Mouse (Mus musculus): ENCODE data around the gene Zfp462.
"Not testable (repeated sequence)": the region's sequence is repeated elsewhere in the genome, so short reads cannot be mapped to it uniquely, and the experiment has no call there.

The Zfp462 gene

DNA sequence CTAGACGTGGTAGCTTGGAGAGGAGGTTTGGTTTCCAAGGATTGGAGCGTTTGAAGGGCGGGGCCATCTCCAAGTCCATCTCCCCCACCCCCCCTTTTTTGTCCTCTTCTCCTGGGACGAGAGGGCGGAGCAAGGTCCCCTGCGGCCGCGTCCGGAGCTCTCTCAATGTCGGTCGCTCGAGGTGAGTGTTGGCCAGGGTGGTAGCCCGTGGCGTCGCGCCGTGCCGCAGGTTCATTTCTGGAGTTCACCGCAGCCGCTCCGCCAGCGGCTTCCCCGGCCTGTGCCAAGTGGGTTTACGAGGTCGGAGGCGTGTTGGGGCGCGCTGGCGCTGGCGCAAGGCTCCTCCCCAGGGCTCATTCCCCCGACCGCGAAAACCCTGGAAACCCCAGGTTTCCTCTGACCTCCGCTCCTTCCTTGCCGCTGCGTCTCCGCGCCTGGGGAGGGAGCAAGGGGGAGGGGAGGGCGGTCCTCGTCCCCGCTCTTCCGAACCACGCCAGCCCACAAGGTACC lies at the start of gene Zfp462:
Gene Zfp462 (plus strand): TSS at position 128 of the 510 bp plus-strand sequence.
- no peak for DNase-seq (ENCODE audit: low spot score)

DNA sequence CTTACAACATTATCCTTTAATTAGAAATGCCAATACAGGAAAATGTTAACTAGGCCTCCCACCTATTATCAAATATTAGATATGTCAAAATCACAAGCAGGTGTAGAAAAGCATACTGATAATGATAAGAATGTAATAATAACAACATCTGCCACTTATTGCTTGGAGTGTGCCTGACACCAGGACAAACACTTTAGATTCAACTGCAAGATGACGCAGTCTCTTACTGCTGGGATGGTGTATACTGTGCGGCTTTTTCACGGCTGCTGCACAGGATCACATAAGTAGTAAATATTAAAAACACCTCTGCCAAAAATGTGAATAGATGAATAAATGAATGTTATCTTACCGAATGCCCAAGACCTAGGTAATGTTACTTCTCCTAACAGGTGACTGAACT lies 48.8 kb upstream of the Zfp462 start:
- DNase-seq (ENCODE audit: low spot score), result no peak

DNA sequence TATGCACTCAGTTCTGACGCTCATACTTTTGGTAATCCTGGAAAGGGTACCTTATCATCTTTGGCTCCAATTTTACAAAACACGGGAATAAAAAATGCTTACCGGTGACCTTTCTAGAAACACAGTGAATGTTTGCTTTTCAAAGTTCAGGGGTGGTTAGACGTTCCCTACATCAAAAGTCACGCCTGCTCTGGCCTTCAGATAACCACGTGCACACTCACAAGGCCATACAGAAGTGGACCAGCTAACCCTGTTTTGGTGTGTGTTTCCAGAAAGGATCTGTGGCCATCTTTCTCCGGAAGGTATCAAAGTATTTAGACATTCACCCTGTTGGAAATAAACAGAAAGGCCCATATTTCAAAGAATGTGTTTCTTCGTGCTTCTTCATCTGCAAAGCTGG lies 40.2 kb upstream of the Zfp462 start:
- no peak for DNase-seq (ENCODE audit: low spot score)

DNA sequence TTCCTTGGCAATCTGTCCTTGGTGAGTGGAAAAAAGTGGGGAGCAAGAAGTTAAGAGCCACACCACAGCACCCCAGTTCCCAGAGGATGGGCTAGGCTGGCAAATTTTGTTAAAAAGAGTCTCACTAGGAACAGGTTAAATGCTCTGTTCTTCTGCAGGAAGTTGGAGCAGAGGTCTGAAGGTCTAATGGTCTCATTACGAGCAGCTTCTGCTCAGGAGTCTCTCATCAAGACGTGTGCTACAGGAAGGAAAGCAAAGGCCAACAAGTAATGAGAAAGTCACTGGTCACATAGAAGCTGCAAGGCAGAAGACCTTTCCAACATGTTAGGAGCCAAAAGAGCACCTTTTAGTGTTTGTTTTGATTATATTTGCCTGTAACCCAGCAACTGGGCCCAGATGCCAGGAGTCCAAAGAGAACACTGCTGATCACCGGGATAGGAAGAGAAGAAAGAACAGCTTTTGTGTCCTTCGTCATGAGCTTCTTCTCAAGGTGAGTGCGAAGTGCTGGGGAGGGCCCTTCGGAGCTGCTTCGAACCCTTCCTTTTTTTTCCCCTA lies 39.4 kb upstream of the Zfp462 start:
- no peak for DNase-seq (ENCODE audit: low spot score)

DNA sequence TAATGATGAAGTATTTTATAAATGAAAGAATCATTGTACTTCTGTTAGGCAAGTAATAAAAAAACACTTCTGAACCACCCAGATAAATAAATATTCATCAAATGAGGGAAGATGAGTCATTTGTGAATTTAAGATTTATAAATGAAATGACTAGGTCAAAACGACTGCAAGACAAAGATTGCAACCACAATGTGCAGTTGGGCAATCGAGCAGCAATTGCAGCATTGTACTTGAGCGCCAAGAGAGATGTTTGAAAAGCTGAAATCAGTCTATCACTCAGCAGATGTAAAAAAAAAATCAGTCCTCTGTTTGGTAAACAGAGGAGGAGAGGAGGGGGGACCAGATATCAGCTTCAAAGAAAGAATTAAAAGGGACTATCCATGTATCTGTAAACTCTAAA lies 34.5 kb upstream of the Zfp462 start:
- no peak for DNase-seq (ENCODE audit: low spot score)

DNA sequence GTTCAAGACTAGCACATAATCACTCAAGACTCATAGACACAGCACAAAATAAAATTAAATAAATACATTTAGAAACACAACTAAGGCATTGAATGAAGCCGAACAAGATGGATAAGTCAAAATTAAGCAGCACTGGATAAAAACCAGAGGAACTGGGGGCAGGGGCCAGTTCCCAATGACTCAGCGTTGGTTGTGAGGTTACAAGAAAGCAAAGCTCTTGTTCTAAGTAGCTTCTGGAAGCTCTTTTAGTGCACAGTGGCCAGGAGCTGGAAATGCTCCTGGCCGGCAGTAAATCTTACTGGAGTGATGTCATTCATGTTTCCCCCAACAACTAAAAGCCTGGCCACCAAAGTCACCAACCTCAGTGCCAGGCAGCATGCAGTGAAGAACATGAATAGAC lies 26.6 kb upstream of the Zfp462 start:
- DNase-seq (ENCODE audit: low spot score), result no peak

DNA sequence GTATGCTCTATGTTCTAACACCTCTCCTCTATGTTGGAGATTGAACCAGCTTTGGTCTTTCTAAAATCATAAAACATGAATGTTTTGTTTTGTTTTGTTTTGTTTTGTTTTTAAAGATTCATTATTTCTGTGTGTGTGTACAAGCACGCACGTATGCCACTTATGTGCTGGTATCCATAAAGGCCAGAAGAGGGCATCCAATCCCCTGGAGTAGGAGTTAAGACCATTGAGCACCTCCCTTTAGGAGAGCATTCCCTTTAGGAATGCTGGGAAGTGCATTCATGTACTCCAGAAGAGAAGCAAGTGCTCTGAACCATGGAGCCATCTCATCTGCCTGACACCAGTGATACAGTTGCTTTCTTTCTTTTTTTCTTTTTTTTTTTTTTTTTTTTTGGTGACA lies 21.5 kb upstream of the Zfp462 start:
- DNase-seq (ENCODE audit: low spot score), result no peak

DNA sequence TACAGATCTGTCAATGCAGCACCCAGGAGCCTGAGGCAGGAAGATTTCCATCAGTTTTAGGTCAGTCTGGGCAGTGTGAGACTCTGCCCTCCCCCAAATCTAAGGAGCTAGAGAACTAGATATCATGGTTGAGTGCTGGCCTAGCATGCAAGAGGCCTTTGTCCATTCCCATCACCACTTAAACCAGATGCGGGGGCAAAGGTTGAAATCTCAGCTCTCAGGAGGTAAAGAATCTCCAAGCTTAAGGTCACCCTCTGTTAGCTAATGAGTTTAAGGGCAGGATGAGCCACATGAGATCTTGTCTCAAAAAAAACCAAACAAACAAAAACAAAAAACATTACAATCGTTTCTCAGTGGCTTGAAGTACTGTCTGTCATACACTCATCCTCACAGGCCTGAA lies 20.5 kb upstream of the Zfp462 start:
- no peak for DNase-seq (ENCODE audit: low spot score)

DNA sequence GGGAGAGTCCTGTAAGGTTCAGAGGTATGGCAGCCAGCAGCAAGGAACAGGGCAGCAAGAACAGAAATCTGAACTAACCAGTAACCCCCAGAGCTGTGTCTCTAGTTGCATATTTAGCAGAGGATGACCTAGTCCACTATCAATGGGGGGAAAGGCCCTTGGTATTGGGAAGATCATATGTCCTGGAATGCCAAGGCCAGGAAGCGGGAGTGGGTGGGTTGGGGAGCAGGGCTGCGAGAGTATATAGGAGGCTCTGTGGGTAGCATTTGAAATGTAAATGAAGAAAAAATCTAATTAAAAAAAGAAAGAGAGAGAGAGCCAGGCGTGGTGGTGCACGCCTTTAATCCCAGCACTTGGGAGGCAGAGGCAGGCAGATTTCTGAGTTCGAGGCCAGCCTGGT lies 18.4 kb upstream of the Zfp462 start:
- not testable (repeated sequence) for DNase-seq (ENCODE audit: low spot score)

DNA sequence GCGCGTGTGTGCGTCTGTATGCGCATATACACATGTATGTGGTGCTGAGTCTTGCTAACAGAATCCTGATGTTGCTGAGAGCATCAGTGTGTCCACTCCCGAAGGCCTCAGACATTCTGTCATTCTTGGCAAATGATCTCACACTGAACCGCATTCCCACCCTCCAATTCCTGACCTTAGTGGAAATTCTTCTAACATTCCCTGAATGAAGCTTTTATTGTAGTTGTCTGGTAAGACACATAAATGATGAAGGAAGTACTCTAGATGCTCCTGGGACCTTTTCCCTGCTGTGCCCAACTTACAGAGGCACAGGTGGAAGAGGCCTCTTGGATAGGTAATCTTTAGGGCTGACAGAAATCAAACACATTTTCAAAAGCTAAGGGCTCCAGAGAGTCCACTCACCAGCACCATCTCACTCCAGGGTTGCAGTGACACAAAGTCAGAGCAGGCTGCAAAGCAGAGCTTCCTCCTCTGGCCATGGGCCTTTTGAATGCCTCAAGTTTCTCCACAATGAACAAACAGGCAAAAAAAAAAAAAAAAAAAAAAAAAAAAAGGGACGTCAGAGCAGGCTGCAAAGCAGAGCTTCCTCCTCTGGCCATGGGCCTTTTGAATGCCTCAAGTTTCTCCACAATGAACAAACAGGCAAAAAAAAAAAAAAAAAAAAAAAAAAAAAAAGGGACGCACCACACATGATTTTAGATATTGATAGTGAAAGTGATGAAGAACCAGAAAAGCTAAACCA lies 17.4 kb upstream of the Zfp462 start:
- DNase-seq (ENCODE audit: low spot score), result not testable (repeated sequence)

DNA sequence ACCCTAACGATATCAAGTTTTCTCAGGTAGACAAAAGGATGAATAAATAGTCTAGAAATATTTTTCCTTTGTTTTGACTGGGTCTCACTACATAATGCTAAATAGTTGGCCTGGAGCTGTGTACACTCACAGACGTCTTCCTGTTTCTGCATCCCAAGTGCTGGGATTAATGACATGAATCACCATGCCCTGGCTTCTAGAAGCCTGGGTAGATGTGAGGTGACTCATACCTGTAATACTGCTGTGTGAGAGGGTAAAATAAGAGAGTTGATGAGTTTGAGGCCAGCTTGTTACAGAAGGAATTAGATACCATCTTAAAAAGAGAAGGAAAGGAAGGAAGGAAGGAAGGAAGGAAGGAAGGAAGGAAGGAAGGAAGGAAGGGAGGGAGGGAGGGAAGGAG lies 15.2 kb upstream of the Zfp462 start:
- no peak for DNase-seq (ENCODE audit: low spot score)

DNA sequence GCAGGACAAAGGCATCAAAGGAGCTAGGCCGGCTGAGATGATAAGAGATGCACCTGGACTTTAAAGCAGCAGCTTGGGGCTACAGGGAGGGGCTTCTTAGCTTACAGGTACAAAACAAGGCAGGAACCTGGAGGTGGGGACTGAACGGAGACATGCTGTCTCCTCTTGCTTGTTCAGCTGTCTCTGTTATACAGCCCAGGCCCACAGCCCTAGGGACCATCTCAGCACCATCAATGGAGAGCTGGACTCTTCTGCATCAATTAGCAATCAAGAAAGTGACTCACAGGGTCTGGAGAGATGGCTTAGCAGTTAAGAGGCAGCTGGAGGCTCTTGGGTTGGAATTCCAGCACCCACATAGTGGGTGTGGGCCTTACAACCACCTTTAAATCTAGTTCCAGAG lies 12.2 kb upstream of the Zfp462 start:
- no peak for DNase-seq (ENCODE audit: low spot score)

DNA sequence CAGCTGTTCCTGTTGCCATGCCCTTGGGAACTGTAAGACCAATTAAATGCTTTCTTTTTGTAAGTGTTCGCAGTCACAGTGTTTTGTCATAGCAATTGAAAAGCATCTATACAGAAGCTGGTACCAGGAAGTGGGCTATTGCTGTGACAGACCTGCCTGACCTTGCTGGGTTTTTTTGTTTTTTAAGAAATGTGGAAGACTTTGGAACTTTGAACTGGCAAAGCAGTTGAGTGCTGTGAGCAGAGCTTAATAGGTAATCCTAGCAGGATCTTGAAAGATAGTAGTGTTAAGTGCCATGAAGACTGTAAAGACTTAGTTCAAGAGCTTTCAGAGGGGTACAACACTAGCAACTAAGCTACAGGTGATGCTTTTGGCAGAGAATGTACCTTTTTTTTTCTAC lies 7.7 kb upstream of the Zfp462 start:
- DNase-seq (ENCODE audit: low spot score), result no peak

DNA sequence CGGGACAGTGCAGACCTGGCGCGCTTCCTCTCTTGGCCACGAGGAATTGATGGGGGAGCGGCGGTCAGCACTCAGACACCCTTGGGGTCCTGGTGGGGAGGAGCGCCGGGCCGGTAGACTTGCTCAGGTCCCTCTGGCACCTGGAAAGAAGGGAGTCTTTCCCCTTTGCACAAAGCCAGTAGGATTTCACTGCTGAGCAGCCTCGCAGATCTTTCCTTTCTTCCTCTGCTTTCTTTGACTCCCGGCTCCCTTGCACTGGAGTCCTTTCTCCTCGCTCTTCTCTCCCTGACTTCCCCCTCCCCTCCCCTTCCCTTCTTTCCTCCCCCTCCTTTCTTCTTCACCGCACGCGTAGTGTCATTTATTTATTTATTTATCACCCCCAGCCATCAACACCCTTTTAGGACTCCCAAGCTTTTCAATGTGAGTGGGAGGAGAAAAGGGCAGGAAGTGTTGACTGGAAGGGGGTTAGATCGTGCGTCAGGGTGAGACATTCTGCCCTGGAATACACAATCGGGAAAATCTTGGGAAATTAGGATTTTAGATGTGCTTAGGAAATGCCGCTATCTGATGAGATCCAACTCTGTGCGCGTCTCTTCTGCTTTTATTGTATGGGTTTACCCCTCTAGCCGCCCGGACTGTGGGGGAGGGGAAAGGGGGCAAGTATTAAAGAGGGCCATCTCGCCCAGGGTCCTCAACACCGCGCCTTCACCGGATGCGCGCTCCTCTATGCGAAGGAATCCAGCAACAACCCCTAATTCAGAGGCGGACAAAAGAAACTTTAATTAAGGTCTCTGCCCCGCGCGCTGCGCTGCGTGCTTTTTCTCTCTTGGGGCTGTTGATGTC lies 976 bp downstream of the Zfp462 start:
- no peak for DNase-seq (ENCODE audit: low spot score)

DNA sequence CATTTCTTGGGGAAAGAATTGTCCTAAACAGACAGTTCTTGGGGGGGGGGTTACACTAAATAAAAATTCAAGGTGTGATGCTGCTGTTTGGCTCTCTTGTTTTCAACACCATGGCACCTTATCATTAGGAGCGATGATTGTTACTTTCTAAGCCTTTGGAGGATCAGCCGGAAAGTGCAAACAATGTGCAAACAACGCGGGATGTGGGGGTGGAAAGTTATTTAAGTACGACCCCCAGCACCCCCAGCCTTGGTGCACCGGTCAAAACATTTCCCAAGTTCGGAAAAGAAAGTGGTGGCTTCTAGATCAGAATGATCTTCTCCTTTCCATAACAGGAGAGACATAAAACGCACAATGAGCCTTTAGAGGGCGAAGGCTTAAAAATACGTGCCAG lies 1.8 kb downstream of the Zfp462 start:
- no peak for DNase-seq (ENCODE audit: low spot score)

DNA sequence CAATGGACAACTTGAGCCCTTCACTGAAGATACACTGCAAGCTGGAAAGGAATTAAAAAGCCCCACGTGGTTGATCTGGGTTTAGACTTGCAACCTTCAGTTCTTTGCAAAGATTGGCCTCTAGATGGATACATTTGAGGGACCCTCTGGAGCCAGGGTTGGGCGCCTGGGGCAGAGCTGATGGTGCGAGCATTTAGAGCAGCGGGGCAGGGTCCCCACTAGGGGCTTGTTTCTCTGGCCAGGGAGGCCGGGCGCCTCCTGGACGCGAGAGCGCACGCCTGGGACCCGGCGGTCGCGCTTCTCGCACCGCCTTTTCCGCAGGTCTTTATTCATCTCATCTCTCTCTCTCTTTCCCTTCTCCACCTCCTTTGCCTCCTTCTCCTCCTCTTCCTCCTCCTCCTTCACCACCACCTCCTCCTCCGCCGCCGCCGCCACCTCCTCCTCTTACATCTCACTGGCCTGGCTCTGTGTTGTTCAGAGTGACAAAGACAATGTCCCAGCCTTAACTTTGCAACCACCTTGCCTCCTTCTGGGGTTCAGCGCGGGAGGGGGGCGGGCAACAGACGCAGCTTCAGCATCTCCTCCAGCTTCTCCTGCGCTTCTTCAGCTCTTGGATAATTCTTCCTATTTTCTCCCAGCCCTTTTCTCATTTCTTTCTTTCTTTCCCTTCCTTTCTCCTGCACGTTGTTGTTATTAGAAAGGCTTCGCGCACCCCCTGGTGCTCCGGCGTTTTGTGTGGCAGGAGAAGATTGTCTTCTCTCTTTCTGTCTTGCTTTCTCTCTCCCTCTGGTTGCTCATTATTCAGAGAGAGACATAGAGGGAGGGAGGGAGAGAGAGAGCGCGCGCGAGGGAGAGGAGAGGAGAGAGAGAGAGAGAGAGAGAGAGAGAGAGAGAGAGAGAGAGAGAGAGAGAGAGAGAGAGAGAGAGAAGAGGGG lies 2.5 kb downstream of the Zfp462 start:
- DNase-seq (ENCODE audit: low spot score), result no peak

DNA sequence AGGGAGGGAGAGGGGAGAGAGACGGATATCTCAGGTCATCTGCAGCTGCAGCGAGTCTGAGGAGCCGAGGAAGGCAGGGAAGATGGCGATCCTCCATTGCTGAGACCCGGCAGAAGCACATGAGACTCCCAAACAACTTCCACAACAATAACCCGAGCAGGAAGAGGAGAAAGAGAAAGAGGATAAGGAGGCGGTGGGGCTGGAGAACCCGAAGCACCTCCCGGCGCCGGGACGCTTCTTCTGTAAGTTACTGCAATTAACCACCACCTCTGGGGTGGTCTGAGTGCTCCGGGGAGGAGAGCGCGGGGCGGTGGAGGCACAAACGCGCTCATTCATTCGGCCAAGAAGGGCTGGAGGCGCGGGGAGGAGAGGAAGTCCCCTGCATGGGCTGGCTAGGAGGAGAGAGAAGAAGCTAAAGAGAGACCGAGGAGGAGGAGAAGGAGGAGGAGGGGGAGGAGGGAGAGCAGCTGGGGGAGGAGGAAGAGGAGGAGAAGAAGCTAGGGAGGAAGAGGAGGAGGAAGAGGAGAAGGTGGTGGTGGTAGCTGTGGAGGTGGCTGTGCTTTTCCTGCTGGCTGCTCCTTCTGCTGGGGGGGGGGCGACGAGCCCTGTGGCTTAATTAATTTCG lies 3.3 kb downstream of the Zfp462 start:
- DNase-seq (ENCODE audit: low spot score), result no peak

DNA sequence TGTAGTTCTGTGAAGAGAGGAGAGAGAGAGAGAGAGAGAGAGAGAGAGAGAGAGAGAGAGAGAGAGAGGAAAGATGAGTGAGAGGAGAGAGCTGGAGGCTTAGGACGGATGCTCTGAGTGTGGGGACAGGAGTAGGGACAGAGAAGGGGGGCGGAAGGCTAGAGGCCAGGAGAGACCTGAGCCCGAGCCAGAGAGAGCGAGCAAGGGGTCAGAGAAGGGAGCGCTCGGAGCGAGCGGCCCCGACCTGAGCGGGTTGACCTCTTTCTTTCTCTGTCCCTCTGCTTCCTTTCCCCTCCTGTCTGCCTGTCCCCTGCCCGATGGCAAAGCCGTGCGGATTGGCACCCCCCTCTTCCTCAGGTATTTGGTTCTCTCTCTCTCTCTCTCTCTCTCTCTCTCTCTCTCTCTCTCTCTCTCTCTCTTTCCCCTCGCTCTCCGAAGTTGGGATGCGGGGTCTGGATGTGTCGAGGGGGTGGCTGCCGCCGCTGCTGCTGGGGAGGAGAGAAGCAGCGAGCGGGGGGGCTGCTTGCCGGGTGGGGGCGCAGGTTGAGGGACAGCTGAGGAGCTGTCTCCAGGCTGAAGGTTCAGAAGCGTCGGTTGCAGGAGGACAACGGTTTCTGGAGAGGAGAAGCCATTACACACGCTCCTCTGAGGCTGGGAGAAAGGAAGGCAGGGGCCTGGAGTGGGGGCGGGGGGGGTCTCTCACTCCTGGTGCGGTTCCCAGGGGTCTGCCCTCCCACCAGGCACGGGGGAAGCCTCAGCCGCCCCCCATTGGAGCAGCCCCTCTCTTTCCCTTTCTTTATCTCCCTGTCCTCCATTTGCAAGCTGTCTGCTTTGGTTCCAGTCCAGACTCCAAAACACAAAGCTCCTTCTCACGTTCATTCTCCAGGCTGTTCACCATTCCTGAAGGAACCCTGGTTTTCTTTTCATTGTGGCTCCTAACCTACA lies 4.0 kb downstream of the Zfp462 start:
- DNase-seq (ENCODE audit: low spot score), result no peak

DNA sequence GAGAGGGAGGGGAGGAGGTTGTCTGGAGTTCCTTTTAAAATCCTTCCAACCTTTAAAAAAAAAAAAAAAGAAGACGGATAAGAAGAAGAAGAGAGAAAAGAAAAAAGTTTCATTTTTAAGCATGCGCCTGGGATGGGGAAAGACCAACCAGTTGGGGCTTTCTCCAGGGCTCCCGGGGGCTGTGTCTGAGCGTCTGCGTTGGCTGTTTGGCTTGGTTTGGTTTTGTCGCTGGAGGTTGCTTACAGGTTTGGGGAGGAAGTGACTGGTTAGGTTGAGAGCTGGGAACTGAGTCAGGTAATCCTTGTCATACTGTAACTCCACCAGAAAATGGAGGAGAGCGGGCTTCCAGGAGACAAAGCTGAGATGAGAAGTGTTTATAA lies 4.7 kb downstream of the Zfp462 start:
- DNase-seq (ENCODE audit: low spot score), result no peak

DNA sequence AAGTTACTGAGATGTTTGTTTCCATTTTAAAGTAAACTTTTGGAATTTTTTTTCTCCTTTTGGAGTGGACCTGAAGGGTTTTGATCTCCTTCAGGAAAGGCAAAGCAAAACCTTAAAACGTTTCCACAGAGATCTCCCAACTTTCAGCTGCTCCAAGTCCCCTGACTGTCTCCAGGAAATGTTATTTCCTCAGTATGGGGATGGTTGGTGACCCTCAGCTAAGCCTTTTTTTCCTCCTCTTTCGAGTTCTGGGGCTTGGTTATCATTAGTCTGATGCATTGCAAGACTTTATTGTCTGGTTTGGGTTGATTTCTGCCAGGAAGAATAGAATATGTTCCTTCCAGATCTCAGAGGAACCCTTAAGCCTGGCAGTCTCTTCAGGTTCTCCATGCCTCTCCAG lies 5.3 kb downstream of the Zfp462 start:
- no peak for DNase-seq (ENCODE audit: low spot score)
